Mouse (Mus musculus) hindbrain, embryonic 10.5 days (tissue): ENCODE data around the gene 1700088E04Rik. TPM values are rescaled to one million over a fixed set of nuclear protein-coding genes. Genes with fewer than 3 reads are reported as not detected.

Experiments used
- DNase-seq: peaks from one replicate; pipeline ENCODE4 v3.0.0-alpha.2; 2017; ENCODE audit warnings: low spot score
- H3K27ac ChIP-seq: fragments of 300-500 bp; sonication (generic); 2 replicates; pipeline ENCODE4 v1.5.1; 2016; ENCODE audit warnings: mild to moderate bottlenecking, moderate library complexity
- H3K27me3 ChIP-seq: fragments of 300-500 bp; sonication (generic); 2 replicates; pipeline ENCODE4 v1.6.1; 2016; ENCODE audit warnings: mild to moderate bottlenecking; ENCODE audit not compliant: poor library complexity, insufficient read depth, severe bottlenecking
- H3K36me3 ChIP-seq: fragments of 300-500 bp; sonication (generic); 2 replicates; pipeline ENCODE4 v1.6.1; 2016; ENCODE audit warnings: mild to moderate bottlenecking, moderate library complexity
- H3K4me1 ChIP-seq: fragments of 300-500 bp; sonication (generic); replicated peaks from 2 replicates; pipeline ENCODE4 v1.6.1; 2016; ENCODE audit warnings: mild to moderate bottlenecking
- H3K4me3 ChIP-seq: fragments of 300-500 bp; sonication (generic); 2 replicates; pipeline ENCODE4 v1.5.1; 2016; ENCODE audit warnings: mild to moderate bottlenecking, moderate library complexity
- H3K9me3 ChIP-seq: fragments of 300-500 bp; sonication (generic); 2 replicates; pipeline ENCODE4 v1.6.1; 2016; ENCODE audit warnings: mild to moderate bottlenecking, moderate library complexity
- WGBS: fragments of 180-500 bp; shearing (Covaris S2); methylation state at CpG from one replicate; pipeline ENCODE4 v1.1.7; 2016; 5-methylcytosine and 5-hydroxymethylcytosine counted together
- polyA plus RNA-seq: library from polyadenylated mRNA; unstranded; fragments of >200 nt; fragmentation: Nextera tagmentation; extraction: Ambion mirVana; gene quantifications from 2 replicates; pipeline ENCODE4 v1.2.1, GENCODE M21; 2016

Gene 1700088E04Rik
- polyA plus RNA-seq: 9.8 and 16.1 TPM in 2 replicates

DNA sequence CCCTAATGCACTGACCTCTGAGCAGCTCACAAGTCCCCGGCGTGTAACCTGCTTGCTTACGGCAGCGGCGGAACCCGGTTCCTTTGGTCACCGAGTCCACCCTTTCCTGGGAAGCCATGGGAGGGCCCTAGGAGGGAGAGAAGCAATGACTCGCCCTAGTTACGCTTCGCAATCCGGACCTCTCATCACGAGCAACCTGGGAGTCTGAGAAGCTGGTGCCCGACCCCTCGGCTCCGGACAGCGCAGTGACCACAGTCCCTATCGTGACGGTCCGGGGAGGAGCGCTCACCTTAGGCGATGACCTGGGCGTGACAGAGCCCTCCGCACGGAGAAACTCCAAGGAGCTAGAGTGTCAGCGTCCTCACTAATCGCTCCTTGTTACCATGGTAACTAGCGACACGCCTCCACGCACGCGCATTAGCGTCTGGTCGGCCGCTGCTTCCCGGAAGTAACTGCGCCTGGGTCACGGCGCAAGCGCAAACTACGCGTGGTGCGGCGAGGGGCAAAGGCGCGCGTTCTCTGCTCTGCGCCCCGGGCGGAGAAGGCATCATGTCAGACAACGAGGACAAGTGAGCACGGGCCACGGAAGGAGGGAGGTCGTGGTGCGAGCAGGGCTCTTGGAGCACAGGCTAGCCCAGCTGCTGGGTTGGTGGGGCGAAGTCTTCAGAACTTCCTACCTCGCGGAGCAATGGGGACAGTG, at the start of gene 1700088E04Rik, which contains the start of gene Polr2f:
Gene 1700088E04Rik (minus strand): TSS at position 388 of the 700 bp plus-strand sequence.
Gene Polr2f (plus strand): TSS at position 144 of the 700 bp plus-strand sequence.
- Histone ChIP-seq H3K4me3 (peak within 1 kb of the TSS; percentile 71), H3K36me3 (peaks cover 29% of the 10 kb centered on the region), H3K27ac (peak within 1 kb of the TSS; percentile 89), H3K27me3 (0 out of 2 replicates have a peak, but pooled peaks cover 4% of the 10 kb centered on the region), H3K4me1 (peaks cover 26% of the 10 kb centered on the region), H3K9me3 (no peaks in the 10 kb centered on the region)
- DNase-seq: peak; percentile 96
- under 1% methylated on average over 57 of the region's 57 CpGs for WGBS

DNA sequence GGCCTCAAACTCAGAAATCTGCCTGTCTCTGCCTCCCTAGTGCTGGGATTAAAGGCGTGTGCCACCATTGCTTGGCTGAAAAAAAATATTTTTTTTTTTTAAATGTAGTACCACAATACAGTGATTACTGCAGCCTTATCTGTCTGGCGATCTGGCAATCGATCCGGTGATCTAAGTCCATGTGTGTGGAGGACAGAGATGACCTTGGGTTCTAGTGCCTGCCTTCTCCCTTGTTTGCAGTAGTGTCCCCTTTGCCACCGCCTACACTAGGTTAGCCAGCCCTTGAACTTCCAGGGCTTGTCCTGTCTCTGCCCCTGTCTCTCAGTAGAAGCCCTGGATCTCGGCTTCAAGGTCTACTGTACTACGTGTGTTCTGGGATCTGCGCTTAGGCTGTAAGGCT, 46.8 kb upstream of the 1700088E04Rik start:
- peaks cover 3% of the 10 kb centered on the region; the same call in 1 of the 2 replicates for H3K9me3 ChIP-seq
- 93% methylated on average over 8 of the region's 8 CpGs for WGBS

DNA sequence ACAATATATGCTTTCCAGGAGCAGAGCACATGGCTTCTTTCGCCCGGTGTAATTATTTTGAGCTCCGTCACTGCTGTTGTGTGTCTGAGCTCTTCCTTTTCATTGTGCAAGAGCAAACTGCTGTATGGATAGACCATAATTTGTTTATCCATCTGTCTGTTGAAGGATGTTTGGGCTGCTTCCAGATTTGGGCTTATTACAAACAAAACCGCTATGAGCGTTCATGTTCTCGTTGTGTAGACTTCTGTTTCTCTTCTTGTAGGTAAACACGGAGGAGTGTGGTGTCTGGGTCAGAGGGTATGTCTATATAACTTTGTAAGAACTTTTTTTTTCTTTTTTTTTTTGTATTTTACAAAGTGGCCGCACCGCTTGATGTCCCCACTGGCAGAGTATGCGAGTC, 44.2 kb upstream of the 1700088E04Rik start:
- H3K4me3 ChIP-seq: no peak overlapping the region
- no peaks in the 10 kb centered on the region for H3K27me3 ChIP-seq
- 91% methylated on average over 10 of the region's 10 CpGs for WGBS

More for the DNA sequence above, 46.8 kb upstream of the 1700088E04Rik start:
- no peak for DNase-seq
- H3K27ac ChIP-seq: no peak overlapping the region
- no peaks in the 10 kb centered on the region for H3K36me3 ChIP-seq
- no peaks in the 10 kb centered on the region for H3K27me3 ChIP-seq
- H3K4me3 ChIP-seq: no peak overlapping the region
- H3K4me1 ChIP-seq: peaks cover 15% of the 10 kb centered on the region

GRCm38 (mm10) chr15:79176905-79177304, 35.9 kb upstream of the 1700088E04Rik start:
- no peaks in the 10 kb centered on the region for H3K27me3 ChIP-seq
- no peak overlapping the region for H3K4me3 ChIP-seq
- peak overlapping the region; percentile 76 for H3K27ac ChIP-seq
- WGBS: 58% methylated on average over 6 of the region's 6 CpGs
- no peak for DNase-seq
- no peaks in the 10 kb centered on the region for H3K36me3 ChIP-seq
- H3K4me1 ChIP-seq: peaks cover 41% of the 10 kb centered on the region
- no peaks in the 10 kb centered on the region for H3K9me3 ChIP-seq

More for the DNA sequence above, 44.2 kb upstream of the 1700088E04Rik start:
- Histone ChIP-seq H3K4me1 (0 out of 2 replicates have a peak, but pooled peaks cover 7% of the 10 kb centered on the region), H3K36me3 (no peaks in the 10 kb centered on the region), H3K27ac (no peak overlapping the region), H3K9me3 (no peaks in the 10 kb centered on the region)
- no peak for DNase-seq

GRCm38 (mm10) chr15:79166712-79167111, 25.7 kb upstream of the 1700088E04Rik start:
- DNase-seq: peak; percentile 52
- peak overlapping the region; percentile 81 for H3K27ac ChIP-seq
- H3K27me3 ChIP-seq: peaks cover 67% of the 10 kb centered on the region
- H3K4me1 ChIP-seq: peaks cover 79% of the 10 kb centered on the region
- 48% methylated on average over 8 of the region's 8 CpGs for WGBS
- H3K4me3 ChIP-seq: peak overlapping the region; percentile 29; the same call in 1 of the 2 replicates
- no peaks in the 10 kb centered on the region for H3K9me3 ChIP-seq
- no peaks in the 10 kb centered on the region for H3K36me3 ChIP-seq

DNA sequence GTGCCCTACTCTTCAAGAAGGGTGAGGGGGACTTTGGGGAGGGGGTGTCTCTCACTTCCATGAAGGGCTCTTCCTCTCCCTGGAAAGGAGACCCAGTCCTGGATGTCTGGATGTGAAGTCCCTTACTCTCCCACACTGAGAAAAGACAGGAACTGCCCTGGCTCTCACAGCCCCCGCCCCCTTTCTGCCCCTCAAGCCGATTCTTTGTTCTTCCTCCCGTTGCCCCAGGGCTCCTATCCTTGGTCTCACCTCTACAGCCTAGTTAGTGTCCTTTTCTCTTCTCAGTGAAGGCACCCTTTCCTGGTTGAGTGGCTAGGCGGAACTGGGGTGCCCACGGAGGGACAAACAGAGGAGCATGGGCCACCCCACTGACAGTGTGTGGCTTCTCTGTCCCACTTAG, 24.1 kb upstream of the 1700088E04Rik start, which contains the start of gene Sox10:
Gene Sox10 (minus strand): TSS at position 101 of the 400 bp plus-strand sequence.
- H3K9me3 ChIP-seq: no peaks in the 10 kb centered on the region
- peaks cover 83% of the 10 kb centered on the region for H3K27me3 ChIP-seq
- WGBS: 43% methylated on average over 5 of the region's 5 CpGs
- H3K4me3 ChIP-seq: peak within 1 kb of the TSS; percentile 48
- H3K4me1 ChIP-seq: peaks cover 78% of the 10 kb centered on the region
- H3K36me3 ChIP-seq: no peaks in the 10 kb centered on the region
- H3K27ac ChIP-seq: peak within 1 kb of the TSS; percentile 81
- DNase-seq: peak; percentile 19

GRCm38 (mm10) chr15:79164251-79164650, 23.2 kb upstream of the 1700088E04Rik start:
- peak overlapping the region; percentile 48 for H3K4me3 ChIP-seq
- no peaks in the 10 kb centered on the region for H3K9me3 ChIP-seq
- DNase-seq: peak; percentile 58
- WGBS: 3% methylated on average over 15 of the region's 15 CpGs
- peak overlapping the region; percentile 78 for H3K27ac ChIP-seq
- H3K36me3 ChIP-seq: no peaks in the 10 kb centered on the region
- peaks cover 85% of the 10 kb centered on the region for H3K27me3 ChIP-seq
- peaks cover 76% of the 10 kb centered on the region for H3K4me1 ChIP-seq

GRCm38 (mm10) chr15:79162822-79163221, 21.8 kb upstream of the 1700088E04Rik start:
- WGBS: 42% methylated on average over 14 of the region's 14 CpGs
- H3K27me3 ChIP-seq: peaks cover 81% of the 10 kb centered on the region
- H3K4me1 ChIP-seq: peaks cover 81% of the 10 kb centered on the region
- H3K4me3 ChIP-seq: peak overlapping the region; percentile 48
- H3K27ac ChIP-seq: peak overlapping the region; percentile 78
- H3K36me3 ChIP-seq: no peaks in the 10 kb centered on the region
- no peaks in the 10 kb centered on the region for H3K9me3 ChIP-seq
- DNase-seq: peak; percentile 17

DNA sequence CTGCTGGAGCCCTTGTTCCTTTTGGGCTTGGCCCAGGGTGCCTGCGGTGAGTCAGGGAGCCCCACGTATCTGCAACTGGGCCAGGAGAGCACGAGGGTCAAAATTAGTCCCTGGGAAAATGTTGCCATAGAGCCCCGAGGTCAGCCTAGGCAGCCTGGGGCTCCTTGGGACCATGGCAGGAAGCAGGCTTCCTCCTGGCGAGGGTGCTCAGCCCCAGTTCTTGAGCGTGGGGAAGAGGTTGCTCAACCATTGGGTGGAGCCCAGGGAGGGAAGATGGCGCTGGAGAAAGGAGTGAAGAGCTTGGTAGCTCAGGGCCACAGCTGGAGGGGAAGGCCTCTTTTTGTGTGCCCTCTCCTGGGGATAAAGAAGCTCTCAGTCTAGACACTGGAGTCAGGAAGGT, 21.2 kb upstream of the 1700088E04Rik start:
- no peaks in the 10 kb centered on the region for H3K9me3 ChIP-seq
- 66% methylated on average over 7 of the region's 7 CpGs for WGBS
- no peak for DNase-seq
- peaks cover 78% of the 10 kb centered on the region for H3K4me1 ChIP-seq
- H3K4me3 ChIP-seq: peak overlapping the region; percentile 48
- H3K27ac ChIP-seq: peak overlapping the region; percentile 78
- peaks cover 81% of the 10 kb centered on the region for H3K27me3 ChIP-seq
- no peaks in the 10 kb centered on the region for H3K36me3 ChIP-seq

GRCm38 (mm10) chr15:79155572-79155971, 14.5 kb upstream of the 1700088E04Rik start:
- H3K27ac ChIP-seq: peak overlapping the region; percentile 74
- H3K4me3 ChIP-seq: 0 out of 2 replicates have a peak overlapping the region, but pooled peaks have one; percentile 0
- 23% methylated on average over 3 of the region's 3 CpGs for WGBS

DNA sequence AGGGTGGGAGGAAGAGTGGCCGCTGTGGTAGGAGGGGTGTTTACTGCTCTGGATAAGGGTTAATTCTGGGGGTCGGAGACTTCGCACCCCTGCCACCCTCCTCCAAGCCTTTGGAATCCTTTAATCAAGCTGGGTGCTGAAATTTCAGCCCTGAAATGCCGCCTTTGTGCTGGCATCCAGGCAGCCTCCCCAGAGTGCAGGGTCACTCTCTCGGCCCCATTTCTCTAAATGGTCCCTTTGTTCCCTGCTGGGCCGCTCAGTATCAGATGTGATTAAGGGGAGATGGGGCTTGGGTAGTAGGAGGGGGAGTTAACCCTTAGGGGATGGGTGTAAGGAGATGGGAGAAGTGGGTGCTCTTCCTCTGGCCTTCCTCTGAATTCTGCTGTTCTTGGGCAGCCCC, 11.7 kb upstream of the 1700088E04Rik start:
- Histone ChIP-seq H3K27me3 (peaks cover 5% of the 10 kb centered on the region; the same call in 1 of the 2 replicates), H3K4me3 (no peak overlapping the region), H3K36me3 (peaks cover 59% of the 10 kb centered on the region), H3K4me1 (peaks cover 63% of the 10 kb centered on the region), H3K9me3 (no peaks in the 10 kb centered on the region), H3K27ac (peak overlapping the region; percentile 83; the same call in 1 of the 2 replicates)
- 58% methylated on average over 6 of the region's 6 CpGs for WGBS
- DNase-seq: peak; percentile 25

More at GRCm38 (mm10) chr15:79155572-79155971, 14.5 kb upstream of the 1700088E04Rik start:
- Histone ChIP-seq H3K9me3 (no peaks in the 10 kb centered on the region), H3K4me1 (peaks cover 84% of the 10 kb centered on the region), H3K36me3 (peaks cover 33% of the 10 kb centered on the region), H3K27me3 (peaks cover 18% of the 10 kb centered on the region)
- no peak for DNase-seq

DNA sequence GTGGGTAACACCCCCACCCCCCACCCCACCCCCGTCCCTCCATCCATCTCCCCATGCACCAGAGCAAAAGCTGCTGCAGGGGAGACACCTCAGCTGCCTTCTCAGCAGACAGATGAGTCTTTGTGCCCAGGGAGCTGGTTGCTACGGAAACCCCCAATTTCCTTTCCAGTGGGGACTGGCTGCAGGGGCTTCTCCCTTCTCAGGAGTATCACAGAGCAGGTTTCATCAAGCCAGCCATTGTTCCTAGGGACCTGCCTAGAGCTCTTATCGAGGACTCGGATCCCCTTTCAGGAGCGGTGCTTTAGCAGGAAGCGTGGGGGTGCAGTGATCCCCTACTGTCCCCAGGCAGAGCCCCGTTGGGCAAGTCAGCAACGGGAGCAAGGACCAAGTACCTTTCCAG, 10.8 kb upstream of the 1700088E04Rik start:
- peaks cover 57% of the 10 kb centered on the region for H3K4me1 ChIP-seq

GRCm38 (mm10) chr15:79148533-79148932, 7.5 kb upstream of the 1700088E04Rik start:
- Histone ChIP-seq H3K36me3 (peaks cover 97% of the 10 kb centered on the region), H3K4me3 (no peak overlapping the region), H3K27me3 (no peaks in the 10 kb centered on the region), H3K4me1 (peaks cover 25% of the 10 kb centered on the region), H3K27ac (no peak overlapping the region), H3K9me3 (no peaks in the 10 kb centered on the region)
- DNase-seq: peak; percentile 87
- 53% methylated on average over 7 of the region's 7 CpGs for WGBS

More for the DNA sequence above, 10.8 kb upstream of the 1700088E04Rik start:
- Histone ChIP-seq H3K27me3 (no peaks in the 10 kb centered on the region), H3K36me3 (peaks cover 67% of the 10 kb centered on the region), H3K4me3 (no peak overlapping the region), H3K27ac (peak overlapping the region; percentile 83), H3K9me3 (no peaks in the 10 kb centered on the region)
- 59% methylated on average over 8 of the region's 8 CpGs for WGBS
- peak; percentile 47 for DNase-seq
